Mouse (Mus musculus) liver, postnatal 0 days (tissue): ENCODE data around the gene Prkcb.

Source experiments
- CTCF ChIP-seq: sonication (generic); IDR thresholded peaks from 2 replicates; pipeline ENCODE4 v1.5.1; 2016; ENCODE audit warnings: antibody characterized with exemption, low read depth
- EP300 ChIP-seq: IDR thresholded peaks from 2 replicates; pipeline ENCODE4 v1.6.1; 2016; ENCODE audit warnings: antibody characterized with exemption, low read depth, mild to moderate bottlenecking

DNA sequence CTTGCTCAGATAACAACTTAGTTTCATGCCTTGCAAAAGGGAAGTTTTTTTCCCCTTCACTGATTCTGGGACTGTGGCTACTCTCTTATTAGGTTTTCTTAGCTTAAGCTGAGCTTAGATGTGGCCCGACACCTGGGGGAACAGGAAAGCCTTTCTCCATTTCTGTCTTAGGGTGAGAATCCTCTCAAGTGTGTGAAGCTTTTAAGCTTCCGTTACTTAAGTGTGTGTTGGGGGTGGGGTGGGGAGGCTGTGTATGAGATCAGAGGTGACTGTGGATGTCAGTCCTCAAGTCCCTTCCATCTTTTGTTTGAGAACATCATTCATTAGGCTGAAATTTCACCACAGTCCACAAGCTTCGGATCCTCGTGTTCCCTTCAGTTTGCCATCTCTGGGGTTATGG, 63.3 kb downstream of the Prkcb start:
- TF ChIP-seq CTCF (no peak), EP300 (no peak)
